Mouse (Mus musculus) hematopoietic stem cell, adult 5-6 weeks (primary cell): ENCODE data around the gene Stxbp4. TPM values are rescaled to one million over a fixed set of nuclear protein-coding genes. Genes with fewer than 3 reads are reported as not detected.

Experiments
- ATAC-seq, 2 experiments: fragments of 125-278 bp in 1 of 2; replicated peaks in 1 of 2; 2 replicates each; pipeline ENCODE4 v1.8.0; 2016 to 2017; ENCODE audit warnings: inconsistent platforms in 2 of 2, mild to moderate bottlenecking in 2 of 2, moderate number of reproducible peaks in 2 of 2, low read depth in 1 of 2, moderate TSS enrichment in 1 of 2; ENCODE audit not compliant: low FRiP score in 2 of 2, poor library complexity in 2 of 2, severe bottlenecking in 2 of 2, insufficient read depth in 1 of 2, low TSS enrichment in 1 of 2
- total RNA-seq: library from RNA; stranded (forward); fragments of 172-1452, 232-1000 nt; gene quantifications from 2 replicates; pipeline ENCODE4 v1.2.3, GENCODE M21; 2017

Stxbp4 gene
- total RNA-seq, 1 experiment from 2014 or later = 27.6 TPM

DNA sequence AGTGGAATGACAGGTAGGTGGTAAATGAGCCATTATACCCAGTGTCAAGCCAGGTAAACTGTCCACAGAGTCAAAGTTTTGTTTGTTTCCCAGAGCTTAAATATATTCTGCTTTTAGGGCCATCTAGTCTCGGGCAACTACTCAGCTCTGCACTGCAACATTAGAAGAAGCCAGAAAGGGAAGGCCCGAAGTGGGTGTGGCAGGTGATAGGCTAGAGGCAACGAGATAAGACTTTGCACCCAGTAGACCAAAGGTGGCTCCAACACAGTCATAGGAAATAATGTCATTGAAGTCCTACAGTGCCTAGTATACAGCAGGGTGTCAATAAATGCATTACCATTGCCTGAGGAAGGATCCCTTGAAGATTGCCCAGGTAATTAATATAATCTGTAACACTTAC lies 25.2 kb upstream of the Stxbp4 start:
- no peak for ATAC-seq

DNA sequence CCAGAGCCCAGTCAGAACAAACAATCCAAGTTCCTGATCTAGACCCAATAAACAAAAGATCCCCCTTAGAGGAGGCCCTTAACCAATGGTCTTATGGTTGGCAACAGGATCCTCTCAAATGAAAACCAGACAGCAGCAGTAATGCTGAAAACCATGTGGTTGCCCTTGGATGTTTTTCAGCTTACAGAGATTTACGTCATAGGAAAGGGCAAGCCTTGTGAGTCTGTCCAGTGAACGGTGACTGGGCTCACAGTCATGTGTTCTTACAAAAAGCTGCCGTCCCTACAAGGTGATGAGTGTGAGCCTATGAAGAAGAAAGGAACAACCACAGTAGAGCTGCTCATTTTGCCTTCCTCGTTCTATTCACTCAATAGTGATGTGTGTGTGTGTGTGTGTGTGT lies 22.8 kb upstream of the Stxbp4 start:
- no peak for ATAC-seq

- no peak for ATAC-seq
Observed at GRCm38 (mm10) chr11:90657527-90657926, 19.6 kb upstream of the Stxbp4 start.

DNA sequence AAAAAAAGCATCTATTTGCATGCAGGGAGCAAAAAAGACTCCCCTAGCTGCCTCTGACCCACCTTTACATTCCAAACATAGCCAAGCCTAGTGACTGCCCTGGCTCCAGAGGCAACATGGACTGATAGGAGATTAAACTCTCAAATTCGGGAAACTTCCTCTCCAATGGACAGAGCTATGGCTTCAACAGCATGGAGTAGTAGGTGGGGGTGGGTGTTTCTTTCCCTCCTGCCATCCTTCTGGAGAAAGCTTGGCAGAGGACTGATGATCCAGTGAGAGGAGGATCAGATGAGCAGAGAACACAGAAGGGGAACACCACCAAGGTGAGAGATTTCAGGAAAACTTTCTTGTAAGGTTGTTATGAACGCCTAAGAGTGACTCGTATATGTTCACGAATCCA lies 14.7 kb upstream of the Stxbp4 start:
- ATAC-seq = no peak

GRCm38 (mm10) chr11:90650231-90650885 lies 12.5 kb upstream of the Stxbp4 start:
- ATAC-seq = no peak

- ATAC-seq = no peak
Observed at GRCm38 (mm10) chr11:90649777-90650176, 11.9 kb upstream of the Stxbp4 start.

- peak; percentile 8 to 12; a peak in 1 of 4 replicates for ATAC-seq
Observed at GRCm38 (mm10) chr11:90638312-90638830, 487 bp upstream of the Stxbp4 start.

DNA sequence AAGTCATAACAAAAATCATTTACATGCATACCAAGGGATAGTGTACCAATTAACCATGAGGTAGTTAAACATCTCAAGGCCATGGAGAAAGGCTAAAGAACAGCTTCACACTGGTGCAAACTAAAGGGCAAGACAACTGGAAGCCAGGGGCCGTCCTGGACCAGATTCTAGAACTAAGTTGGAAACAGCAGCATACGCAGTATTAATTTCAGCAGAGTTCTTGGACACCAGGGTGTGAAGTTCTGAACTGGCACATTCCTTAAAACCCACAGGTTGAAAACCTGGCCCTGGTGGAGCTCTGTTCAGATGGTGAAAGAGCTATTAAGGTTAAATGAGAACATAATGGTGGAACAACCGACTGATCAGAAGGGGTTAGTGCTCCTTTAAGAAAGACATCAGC lies 3.2 kb downstream of the Stxbp4 start:
- ATAC-seq = no peak

GRCm38 (mm10) chr11:90632480-90632879 lies 5.4 kb downstream of the Stxbp4 start:
- ATAC-seq = no peak

DNA sequence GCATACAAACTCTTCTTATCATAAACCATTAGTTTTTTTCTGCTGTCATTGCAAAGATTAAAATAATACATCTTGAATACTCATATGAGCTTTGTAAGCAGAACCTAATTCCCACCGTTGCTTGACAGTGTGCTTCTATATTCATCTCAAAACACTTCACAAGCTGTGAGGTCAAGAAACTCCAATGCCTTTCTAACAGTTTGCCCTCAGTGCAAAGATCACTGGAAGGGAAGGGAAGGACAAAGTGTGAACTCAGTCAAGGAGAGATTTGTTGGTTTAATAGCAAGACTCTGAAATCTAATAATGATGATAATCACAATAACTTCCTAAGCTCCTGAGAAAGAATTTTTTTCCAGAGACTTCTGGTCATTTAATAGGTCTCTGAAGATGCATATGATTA lies 10.1 kb downstream of the Stxbp4 start:
- no peak for ATAC-seq

DNA sequence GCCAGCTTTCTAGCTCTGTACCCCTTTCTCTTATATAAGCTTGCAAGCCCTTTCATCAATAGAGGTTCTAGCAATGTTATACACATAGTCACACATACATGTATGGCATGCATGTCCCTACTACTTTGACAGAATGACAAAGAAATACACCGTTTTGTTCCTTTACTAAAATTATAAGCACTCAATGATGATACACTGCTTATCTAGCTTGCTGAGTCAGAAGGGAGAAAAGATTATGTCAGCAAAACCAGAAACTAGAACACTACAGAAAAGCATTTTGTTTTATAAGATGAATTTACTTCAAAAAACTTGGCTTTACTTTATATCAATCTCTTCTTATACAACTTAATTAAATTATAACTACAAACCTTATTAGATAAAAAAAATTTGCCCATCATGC lies 12.7 kb downstream of the Stxbp4 start:
- no peak for ATAC-seq

DNA sequence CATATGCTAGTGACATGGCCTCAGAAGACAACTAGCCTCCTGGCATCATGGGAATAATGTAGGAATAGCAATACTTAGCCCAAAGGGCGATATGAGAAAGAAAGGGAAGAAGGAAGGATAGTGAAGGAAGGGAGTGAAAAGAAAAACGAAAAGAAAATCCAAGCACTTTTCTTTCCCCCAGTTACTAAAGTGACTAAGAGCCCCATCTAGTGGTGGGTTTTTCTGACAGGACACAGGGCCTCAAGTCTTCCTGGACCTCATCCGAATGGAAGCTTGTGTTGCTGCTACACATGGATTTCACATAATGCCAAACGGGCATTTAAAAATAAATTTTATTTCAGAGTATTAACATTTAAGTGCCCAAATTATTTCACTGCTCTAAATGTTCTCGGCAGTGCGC lies 14.4 kb downstream of the Stxbp4 start:
- ATAC-seq = peak; percentile 51 to 59; a peak in 1 of 4 replicates

- no peak for ATAC-seq
Observed at GRCm38 (mm10) chr11:90622500-90622899, 15.4 kb downstream of the Stxbp4 start.

- ATAC-seq = no peak
Observed at GRCm38 (mm10) chr11:90622044-90622443, 15.8 kb downstream of the Stxbp4 start.

- no peak; a peak in 1 of 4 replicates for ATAC-seq
Observed at GRCm38 (mm10) chr11:90616431-90616830, 21.5 kb downstream of the Stxbp4 start.

DNA sequence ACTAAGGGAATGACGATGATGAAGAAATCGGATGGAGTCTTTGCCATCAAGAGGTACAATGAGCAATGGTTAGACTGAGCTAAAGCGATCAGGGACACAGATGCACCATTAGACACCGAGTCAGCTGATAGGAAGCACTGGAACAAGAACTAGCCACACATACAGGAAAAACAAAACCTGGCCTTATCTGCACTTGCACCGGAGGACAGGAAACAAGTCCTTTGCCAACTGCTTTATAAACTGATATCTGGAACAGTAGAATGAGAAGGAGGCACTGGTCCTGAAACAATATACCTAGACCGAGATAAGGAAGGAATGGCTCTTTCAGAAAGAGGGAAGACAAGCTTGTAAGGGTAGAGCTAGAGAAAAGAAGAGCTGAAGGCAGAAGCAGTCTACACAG lies 23.1 kb downstream of the Stxbp4 start:
- ATAC-seq = peak; percentile 42 to 56; a peak in 3 of 4 replicates

DNA sequence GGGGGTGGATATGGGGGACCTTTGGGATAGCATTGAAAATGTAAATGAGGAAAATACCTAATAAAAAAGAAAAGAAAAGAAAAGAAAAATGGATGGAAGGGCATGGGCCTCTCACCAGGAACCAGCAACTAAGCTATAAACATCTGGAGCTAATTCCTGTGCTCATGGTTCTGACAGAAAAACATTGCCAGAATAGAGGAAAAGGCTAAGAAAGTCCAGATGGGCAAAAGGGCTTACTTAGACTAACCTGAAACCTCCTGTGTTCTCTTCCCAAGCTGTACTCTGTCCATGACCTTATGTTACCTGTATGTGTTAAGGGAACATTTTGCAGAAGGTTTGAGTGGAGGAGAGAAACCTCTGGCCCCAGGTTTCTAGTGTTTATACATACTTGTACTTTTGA lies 25.8 kb downstream of the Stxbp4 start:
- no peak for ATAC-seq

- no peak for ATAC-seq
Observed at GRCm38 (mm10) chr11:90603066-90603465, 34.8 kb downstream of the Stxbp4 start.

DNA sequence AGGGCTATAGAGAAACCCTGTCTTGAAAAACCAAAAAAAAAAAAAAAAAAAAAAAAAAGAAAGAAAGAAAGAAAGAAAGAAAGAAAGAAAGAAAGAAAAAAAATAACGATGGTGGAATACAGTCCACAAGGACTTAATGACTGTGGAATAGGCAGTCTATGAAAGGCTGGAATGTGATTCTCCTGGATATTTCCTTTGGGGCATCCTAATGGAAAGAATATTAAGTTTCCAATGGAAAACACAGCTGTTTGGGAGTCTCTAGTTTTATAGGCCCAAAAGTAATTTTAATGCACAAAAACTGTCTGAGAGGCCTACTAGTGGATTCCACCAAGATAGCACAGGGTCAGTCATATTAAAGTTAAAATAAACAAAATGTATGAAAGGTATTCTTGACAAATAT lies 42.1 kb downstream of the Stxbp4 start:
- ATAC-seq = no peak
